Mouse (Mus musculus): ENCODE results near the gene Fntb.

Gene Fntb

GRCm38 (mm10) chr12:76879242-76879641, 113.9 kb downstream of the Fntb start:
- ATAC-seq (ENCODE audit: insufficient number of reproducible peaks, low FRiP score, low TSS enrichment), result peak; percentile 67; the same call in 1 of the 2 replicates

- no peak for ATAC-seq (ENCODE audit: insufficient number of reproducible peaks, low FRiP score, low TSS enrichment)
These were observed 114.7 kb downstream of the Fntb start for GRCm38 (mm10) chr12:76880131-76880530.

GRCm38 (mm10) chr12:76883824-76884223, 118.4 kb downstream of the Fntb start:
- no peak for ATAC-seq (ENCODE audit: insufficient number of reproducible peaks, low FRiP score, low TSS enrichment)

- no peak for ATAC-seq (ENCODE audit: insufficient number of reproducible peaks, low FRiP score, low TSS enrichment)
These were observed 119.7 kb downstream of the Fntb start for GRCm38 (mm10) chr12:76885103-76885502.

- ATAC-seq (ENCODE audit: insufficient number of reproducible peaks, low FRiP score, low TSS enrichment), result no peak
These were observed 121.4 kb downstream of the Fntb start for GRCm38 (mm10) chr12:76886826-76887225.

GRCm38 (mm10) chr12:76887941-76888340, 122.6 kb downstream of the Fntb start:
- ATAC-seq (ENCODE audit: insufficient number of reproducible peaks, low FRiP score, low TSS enrichment), result no peak

GRCm38 (mm10) chr12:76889404-76890184, 124.2 kb downstream of the Fntb start:
- ATAC-seq (ENCODE audit: insufficient number of reproducible peaks, low FRiP score, low TSS enrichment), result no peak

- no peak for ATAC-seq (ENCODE audit: insufficient number of reproducible peaks, low FRiP score, low TSS enrichment)
These were observed 125.8 kb downstream of the Fntb start for GRCm38 (mm10) chr12:76891160-76891559.

- ATAC-seq (ENCODE audit: insufficient number of reproducible peaks, low FRiP score, low TSS enrichment), result no peak
These were observed 127.7 kb downstream of the Fntb start for GRCm38 (mm10) chr12:76892910-76893695.

GRCm38 (mm10) chr12:76894792-76895559, 129.6 kb downstream of the Fntb start:
- ATAC-seq (ENCODE audit: insufficient number of reproducible peaks, low FRiP score, low TSS enrichment), result no peak

- ATAC-seq (ENCODE audit: insufficient number of reproducible peaks, low FRiP score, low TSS enrichment), result peak; percentile 74
These were observed 130.4 kb downstream of the Fntb start for GRCm38 (mm10) chr12:76895777-76896176.

- ATAC-seq (ENCODE audit: insufficient number of reproducible peaks, low FRiP score, low TSS enrichment), result no peak
These were observed 131.2 kb downstream of the Fntb start for GRCm38 (mm10) chr12:76896566-76896965.

- no peak for ATAC-seq (ENCODE audit: insufficient number of reproducible peaks, low FRiP score, low TSS enrichment)
These were observed 131.6 kb downstream of the Fntb start for GRCm38 (mm10) chr12:76897006-76897405.

GRCm38 (mm10) chr12:76898141-76898540, 132.8 kb downstream of the Fntb start:
- no peak for ATAC-seq (ENCODE audit: insufficient number of reproducible peaks, low FRiP score, low TSS enrichment)

GRCm38 (mm10) chr12:76899261-76899975, 134.0 kb downstream of the Fntb start:
- no peak for ATAC-seq (ENCODE audit: insufficient number of reproducible peaks, low FRiP score, low TSS enrichment)

GRCm38 (mm10) chr12:76901508-76902294, 136.3 kb downstream of the Fntb start:
- ATAC-seq (ENCODE audit: insufficient number of reproducible peaks, low FRiP score, low TSS enrichment), result no peak

- ATAC-seq (ENCODE audit: insufficient number of reproducible peaks, low FRiP score, low TSS enrichment), result no peak
These were observed 140.9 kb downstream of the Fntb start for GRCm38 (mm10) chr12:76906278-76906677.

- no peak for ATAC-seq (ENCODE audit: insufficient number of reproducible peaks, low FRiP score, low TSS enrichment)
These were observed 143.8 kb downstream of the Fntb start for GRCm38 (mm10) chr12:76909218-76909617.

- ATAC-seq (ENCODE audit: insufficient number of reproducible peaks, low FRiP score, low TSS enrichment), result peak; percentile 27; the same call in 1 of the 2 replicates
These were observed 145.0 kb downstream of the Fntb start for GRCm38 (mm10) chr12:76910258-76910940.
